8 mouse cellular contexts compared by ENCODE assay signal in genomic region chr9:57836581-57837170, GRCm38 (mm10). TPM values are rescaled to one million over a fixed set of nuclear protein-coding genes. Genes with fewer than 3 reads are reported as not detected.
DNase-seq lines count a peak whose midpoint lies in the region; ATAC-seq and TF ChIP-seq lines count a peak whose summit lies in the region.

TSS of gene Arid3b (minus strand) at chr9:57836793.

- in situ Hi-C loops in ES-E14 (cut with MboI; ENCODE audit: low sequenced_read_pairs in 2 of 2, unreplicated experiment in 2 of 2), result no loop called here

- peak; percentile 90 for DNase-seq in ES-E14 (ENCODE audit: low read depth, low spot score)
- DNase-seq in cerebellum, adult 11-12 months, result peak; percentile 92
- DNase-seq in heart, postnatal 36 days, result peak; percentile 83 to 86
- peak; percentile 89 to 95 for DNase-seq in layer of hippocampus, adult 2 months (ENCODE audit: low spot score in 2 of 2)
- peak; percentile 97 for DNase-seq in lung, embryonic 14.5 days
- DNase-seq in thymus, adult 2 months, result peak; percentile 91

- TF ChIP-seq POLR2A in olfactory bulb, adult 2 months (IDR thresholded peaks at IDR 0.05; ENCODE audit: insufficient read depth, low read depth, low read length), result peak; percentile 49
- peak; percentile 88; the same call in 1 of the 2 replicates for TF ChIP-seq POLR2A in thymus, adult 2 months (IDR thresholded peaks at IDR 0.05; ENCODE audit: control insufficient read depth, extremely low read depth, insufficient read depth, low read length, poor library complexity)

- TF ChIP-seq CTCF in layer of hippocampus, adult 2 months (conservative IDR thresholded peaks at IDR 0.05), result no peak; the same call in 1 of the 2 replicates
- TF ChIP-seq CTCF in lung, embryonic 14.5 days (IDR thresholded peaks at IDR 0.05; ENCODE audit: low read depth), result no peak
- TF ChIP-seq CTCF in olfactory bulb, adult 2 months (IDR thresholded peaks at IDR 0.05; ENCODE audit: insufficient read depth, low read depth, low read length), result no peak
- TF ChIP-seq CTCF in thymus, adult 2 months (IDR thresholded peaks at IDR 0.05; ENCODE audit: borderline replicate concordance, control insufficient read depth, extremely low read depth, insufficient read depth, low read length, poor library complexity), result 0 out of 2 replicates have a peak, but pooled peaks have one; percentile 43

- no peaks in the 10 kb centered on the region for H3K9me3 ChIP-seq in ES-E14 (ENCODE audit: control insufficient read depth, insufficient read depth, low read depth, low read length)
- H3K9me3 ChIP-seq in forebrain, embryonic 15.5 days, result no peaks in the 10 kb centered on the region
- no peaks in the 10 kb centered on the region for H3K9me3 ChIP-seq in lung, embryonic 14.5 days (ENCODE audit: low read depth, low read length)

- peak within 1 kb of the TSS; percentile 97 for H3K9ac ChIP-seq in ES-E14 (ENCODE audit: insufficient read depth, low read depth, low read length, poor library complexity, severe bottlenecking)
- peak within 1 kb of the TSS; percentile 77 for H3K9ac ChIP-seq in forebrain, embryonic 15.5 days (replicated peaks)
- peak within 1 kb of the TSS; percentile 61 for H3K9ac ChIP-seq in lung, embryonic 14.5 days

- peaks cover 5% of the 10 kb centered on the region; the same call in 1 of the 2 replicates for H3K27me3 ChIP-seq in forebrain, embryonic 15.5 days
- H3K27me3 ChIP-seq in lung, embryonic 14.5 days (ENCODE audit: insufficient read depth, low read length), result peaks cover 17% of the 10 kb centered on the region
- no peaks in the 10 kb centered on the region for H3K27me3 ChIP-seq in thymus, adult 2 months (ENCODE audit: control insufficient read depth, insufficient read depth, low read length)

- peaks cover 10% of the 10 kb centered on the region in 2 experiments; a peak in 3 of 4 replicates for H3K4me1 ChIP-seq in ES-E14 (ENCODE audit: control insufficient read depth in 2 of 2, insufficient read depth in 2 of 2, low read length in 2 of 2, poor library complexity in 1 of 2)
- peaks cover 38% of the 10 kb centered on the region for H3K4me1 ChIP-seq in forebrain, embryonic 15.5 days
- H3K4me1 ChIP-seq in lung, embryonic 14.5 days (ENCODE audit: insufficient read depth), result peaks cover 9% of the 10 kb centered on the region
- peaks cover 11% of the 10 kb centered on the region for H3K4me1 ChIP-seq in olfactory bulb, adult 2 months (ENCODE audit: control insufficient read depth, insufficient read depth, low read length)
- peaks cover 19% of the 10 kb centered on the region for H3K4me1 ChIP-seq in thymus, adult 2 months (replicated peaks; ENCODE audit: control insufficient read depth, insufficient read depth, low read length)

- peaks cover 8% of the 10 kb centered on the region for H3K36me3 ChIP-seq in ES-E14 (ENCODE audit: control insufficient read depth, insufficient read depth, low read length, poor library complexity, severe bottlenecking)
- H3K36me3 ChIP-seq in forebrain, embryonic 15.5 days, result peaks cover 4% of the 10 kb centered on the region; the same call in 1 of the 2 replicates
- no peaks in the 10 kb centered on the region for H3K36me3 ChIP-seq in lung, embryonic 14.5 days (ENCODE audit: insufficient read depth)
- 0 out of 2 replicates have a peak, but pooled peaks cover 6% of the 10 kb centered on the region for H3K36me3 ChIP-seq in thymus, adult 2 months (ENCODE audit: control insufficient read depth, insufficient read depth, low read length)

- intact Hi-C loops in heart, postnatal 36 days (cut with DNase I), result loop anchor here (5.0 kb wide), 2 partner anchors 76 to 179 kb away; partner anchors contain the start of gene Ubl7

- peak within 1 kb of the TSS; percentile 90 for H3K27ac ChIP-seq in ES-E14 (ENCODE audit: insufficient read depth, low read depth, low read length, poor library complexity, severe bottlenecking)
- H3K27ac ChIP-seq in forebrain, embryonic 15.5 days (replicated peaks), result peak within 1 kb of the TSS; percentile 67
- peak within 1 kb of the TSS; percentile 82 for H3K27ac ChIP-seq in layer of hippocampus, adult 2 months
- peak within 1 kb of the TSS; percentile 39; the same call in 1 of the 2 replicates for H3K27ac ChIP-seq in lung, embryonic 14.5 days (ENCODE audit: low read depth)
- peak within 1 kb of the TSS; percentile 62; the same call in 1 of the 2 replicates for H3K27ac ChIP-seq in olfactory bulb, adult 2 months (ENCODE audit: insufficient read depth, low read depth, low read length)
- peak within 1 kb of the TSS; percentile 25 for H3K27ac ChIP-seq in thymus, adult 2 months (ENCODE audit: control insufficient read depth, insufficient read depth, low read length)

- peak within 1 kb of the TSS; percentile 85 to 100 for H3K4me3 ChIP-seq in ES-E14 (ENCODE audit: insufficient read depth in 1 of 2, low read depth in 1 of 2, low read length in 2 of 2, poor library complexity in 1 of 2, severe bottlenecking in 1 of 2)
- H3K4me3 ChIP-seq in forebrain, embryonic 15.5 days, result peak within 1 kb of the TSS; percentile 60
- peak within 1 kb of the TSS; percentile 81 for H3K4me3 ChIP-seq in layer of hippocampus, adult 2 months
- peak within 1 kb of the TSS; percentile 66 for H3K4me3 ChIP-seq in lung, embryonic 14.5 days (ENCODE audit: low read depth, low read length)
- peak within 1 kb of the TSS; percentile 93 for H3K4me3 ChIP-seq in olfactory bulb, adult 2 months (ENCODE audit: insufficient read depth, low read depth, low read length)
- peak within 1 kb of the TSS; percentile 63 for H3K4me3 ChIP-seq in thymus, adult 2 months (ENCODE audit: control insufficient read depth, insufficient read depth, low read length)

- ATAC-seq in forebrain, embryonic 15.5 days (replicated peaks), result peak; percentile 100
- ATAC-seq in lung, embryonic 14.5 days (ENCODE audit: insufficient read depth), result peak; percentile 100

- peak within 1 kb of the TSS; percentile 64 for H3K4me2 ChIP-seq in forebrain, embryonic 15.5 days (replicated peaks)
- peak within 1 kb of the TSS; percentile 81 for H3K4me2 ChIP-seq in lung, embryonic 14.5 days

- under 1% methylated on average over 44 of the region's 45 CpGs for WGBS in forebrain, embryonic 15.5 days
- WGBS in lung, embryonic 14.5 days, result under 1% methylated on average over 45 of the region's 45 CpGs
- WGBS in olfactory bulb, adult 2 months, result under 1% methylated on average over 43 of the region's 45 CpGs
- under 1% methylated on average over 45 of the region's 45 CpGs for WGBS in thymus, adult 2 months

TF ChIP-seq in ES-E14, 5 proteins besides CTCF, POLR2A, EP300 and RAD21:
- no peak for TF ChIP-seq CHD2 (IDR thresholded peaks at IDR 0.05; ENCODE audit: low read depth, low read length)
- peak; percentile 70; the same call in 1 of the 2 replicates for TF ChIP-seq HCFC1 (IDR thresholded peaks at IDR 0.05; ENCODE audit: borderline replicate concordance, insufficient read depth, low read length)

RNA-seq across cellular contexts. Expression of gene Arid3b, which starts in this region (rescaled TPM):
- 20.3 and 23.4 TPM in 2 replicates for total RNA-seq in ES-E14 (2012; rRNA removed)
- polyA plus RNA-seq in forebrain, embryonic 15.5 days (2015; fragmentation: Nextera tagmentation; extraction: Ambion mirVana), result 8.0 and 9.2 TPM in 2 replicates
- total RNA-seq in heart, postnatal 36 days (2021), result 1 to 10 TPM; 3.6 to 4.1 TPM
- total RNA-seq in layer of hippocampus, adult 2 months (2021), result 1 to 10 TPM; 8.1 to 9.2 TPM
- 4.7 and 4.9 TPM in 2 replicates for polyA plus RNA-seq in lung, embryonic 14.5 days (2014; fragmentation: Nextera tagmentation; extraction: Ambion mirVana)
- not detected in 2 replicates for polyA plus RNA-seq in olfactory bulb, adult 2 months (2012; ENCODE audit: insufficient read depth, insufficient read length, low replicate concordance, missing spikeins)
- polyA plus RNA-seq in thymus, adult 2 months (2012; rRNA removed), result 68.0 and 70.3 TPM in 2 replicates

Comparison
In these comparisons a context has a peak if more than half of its experiments do, and no peak if none do; other contexts are left out.
1. Peak in every context shown above with its lines: DNase-seq, ATAC-seq, H3K4me3 ChIP-seq and H3K27ac ChIP-seq.
2. H3K27ac ChIP-seq: peak in every context shown above with its lines; median percentile 90 in ES-E14; 82 in layer of hippocampus, adult 2 months; 67 in forebrain, embryonic 15.5 days; 62 in olfactory bulb, adult 2 months; 39 in lung, embryonic 14.5 days; 25 in thymus, adult 2 months.